Mouse (Mus musculus) spleen, adult 18-20 months (tissue): Measurements from ENCODE around the gene Filip1.
A peak's percentile ranks its signal among the peaks of the same experiment; 100 is the strongest.

Source experiments
- DNase-seq, 2 experiments: peaks; one replicate each; pipeline ENCODE4 v3.0.0; 2022; ENCODE audit warnings: mixed read lengths in 2 of 2

Filip1 gene

GRCm38 (mm10) chr9:79816013-79816412 is 196.6 kb downstream of the Filip1 start:
- DNase-seq = no peak

GRCm38 (mm10) chr9:79814592-79814991 is 198.1 kb downstream of the Filip1 start:
- no peak for DNase-seq

- no peak for DNase-seq
Observed at GRCm38 (mm10) chr9:79810969-79811902, 201.4 kb downstream of the Filip1 start.

GRCm38 (mm10) chr9:79810534-79810933 is 202.1 kb downstream of the Filip1 start:
- no peak for DNase-seq

- DNase-seq = no peak
Observed at GRCm38 (mm10) chr9:79809411-79809810, 203.2 kb downstream of the Filip1 start.

- DNase-seq = no peak
Observed at GRCm38 (mm10) chr9:79807178-79807577, 205.5 kb downstream of the Filip1 start.

- no peak for DNase-seq
Observed at GRCm38 (mm10) chr9:79806317-79807075, 206.2 kb downstream of the Filip1 start.

GRCm38 (mm10) chr9:79805426-79805825 is 207.2 kb downstream of the Filip1 start:
- no peak for DNase-seq

- DNase-seq = no peak
Observed at GRCm38 (mm10) chr9:79796461-79797135, 216.1 kb downstream of the Filip1 start.

GRCm38 (mm10) chr9:79795076-79795475 is 217.6 kb downstream of the Filip1 start:
- DNase-seq = no peak

- peak; percentile 82 to 84 for DNase-seq
Observed at GRCm38 (mm10) chr9:79792841-79793835, 219.5 kb downstream of the Filip1 start, which contains the start of gene Tmem30a. Gene Tmem30a (minus strand): TSS chr9:79793507.

- no peak for DNase-seq
Observed at GRCm38 (mm10) chr9:79785794-79786085, 226.9 kb downstream of the Filip1 start.

- no peak for DNase-seq
Observed at GRCm38 (mm10) chr9:79784934-79785793, 227.5 kb downstream of the Filip1 start.

GRCm38 (mm10) chr9:79784439-79784838 is 228.2 kb downstream of the Filip1 start:
- no peak for DNase-seq

- DNase-seq = no peak
Observed at GRCm38 (mm10) chr9:79779354-79779753, 233.3 kb downstream of the Filip1 start.

- DNase-seq = no peak
Observed at GRCm38 (mm10) chr9:79766991-79767545, 245.6 kb downstream of the Filip1 start.

- no peak for DNase-seq
Observed at GRCm38 (mm10) chr9:79765329-79765728, 247.3 kb downstream of the Filip1 start.
